Mouse (Mus musculus): ENCODE data around the gene Dyrk4. TPM values are rescaled to one million over a fixed set of nuclear protein-coding genes. Genes with fewer than 3 reads are reported as not detected.

The Dyrk4 gene
- not detected in 2 replicates for polyA plus RNA-seq (2014; fragmentation: Nextera tagmentation; extraction: Ambion mirVana)

DNA sequence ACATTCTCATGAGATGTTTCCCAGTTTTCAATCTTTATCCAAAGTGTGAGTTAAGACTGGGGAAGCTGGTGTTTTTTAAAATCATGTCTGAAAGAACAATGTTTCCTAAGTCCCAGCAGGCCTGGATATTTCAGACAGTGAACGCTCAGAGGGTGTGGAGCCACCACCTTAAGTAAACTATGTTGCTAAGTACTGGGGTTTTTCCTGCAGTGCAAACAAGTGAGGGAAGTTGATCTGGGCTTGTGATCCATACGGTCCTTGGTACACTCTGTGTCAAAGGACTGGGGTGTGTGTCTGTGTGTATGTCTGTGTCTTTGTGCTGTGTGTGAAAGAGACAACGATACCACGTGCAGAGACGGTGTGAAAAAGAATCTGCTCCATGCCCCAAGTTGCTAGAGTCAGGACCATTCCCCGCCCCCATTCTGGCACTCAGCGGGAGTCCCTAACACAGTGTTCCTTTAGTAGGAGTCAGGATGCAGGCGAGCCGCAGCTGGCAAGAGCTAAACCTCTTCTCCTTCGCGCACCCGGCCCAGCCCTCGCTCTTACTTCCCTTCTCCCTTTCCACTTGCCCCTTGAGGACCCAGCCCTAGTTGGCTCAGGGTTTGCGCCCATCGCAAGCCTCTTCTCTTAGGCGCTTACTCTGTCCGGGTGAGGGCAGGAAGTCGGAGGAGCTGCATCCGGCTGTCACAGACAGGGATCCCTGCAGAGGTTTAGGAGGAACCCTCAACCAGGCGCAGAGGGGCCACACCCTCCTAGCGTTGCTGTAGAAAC lies at the start of gene Dyrk4:
Gene Dyrk4 (minus strand): TSS at position 729 of the 771 bp plus-strand sequence.
- Histone ChIP-seq H3K4me1 (ENCODE audit: control insufficient read depth, insufficient read depth, low read length) (no peaks in the 10 kb centered on the region), H3K4me2 (replicated peaks; ENCODE audit: low read depth, low read length) (peak within 1 kb of the TSS; percentile 34), H3K27me3 (ENCODE audit: control insufficient read depth, insufficient read depth, low read length) (no peaks in the 10 kb centered on the region), H3K9me3 (ENCODE audit: control insufficient read depth, low read length) (no peaks in the 10 kb centered on the region), H3K4me3 (ENCODE audit: low read length) (peak within 1 kb of the TSS; percentile 20; the same call in 1 of the 2 replicates), H3K27ac (ENCODE audit: low read depth, low read length) (no peak within 1 kb of the TSS), H3K9ac (ENCODE audit: low read depth, low read length) (peak within 1 kb of the TSS; percentile 35; the same call in 1 of the 2 replicates), H3K36me3 (ENCODE audit: control insufficient read depth, insufficient read depth, low read length) (peaks cover 32% of the 10 kb centered on the region)
- WGBS = 10% methylated on average over 21 of the region's 21 CpGs
- no peak for ATAC-seq (ENCODE audit: low FRiP score, low TSS enrichment)

DNA sequence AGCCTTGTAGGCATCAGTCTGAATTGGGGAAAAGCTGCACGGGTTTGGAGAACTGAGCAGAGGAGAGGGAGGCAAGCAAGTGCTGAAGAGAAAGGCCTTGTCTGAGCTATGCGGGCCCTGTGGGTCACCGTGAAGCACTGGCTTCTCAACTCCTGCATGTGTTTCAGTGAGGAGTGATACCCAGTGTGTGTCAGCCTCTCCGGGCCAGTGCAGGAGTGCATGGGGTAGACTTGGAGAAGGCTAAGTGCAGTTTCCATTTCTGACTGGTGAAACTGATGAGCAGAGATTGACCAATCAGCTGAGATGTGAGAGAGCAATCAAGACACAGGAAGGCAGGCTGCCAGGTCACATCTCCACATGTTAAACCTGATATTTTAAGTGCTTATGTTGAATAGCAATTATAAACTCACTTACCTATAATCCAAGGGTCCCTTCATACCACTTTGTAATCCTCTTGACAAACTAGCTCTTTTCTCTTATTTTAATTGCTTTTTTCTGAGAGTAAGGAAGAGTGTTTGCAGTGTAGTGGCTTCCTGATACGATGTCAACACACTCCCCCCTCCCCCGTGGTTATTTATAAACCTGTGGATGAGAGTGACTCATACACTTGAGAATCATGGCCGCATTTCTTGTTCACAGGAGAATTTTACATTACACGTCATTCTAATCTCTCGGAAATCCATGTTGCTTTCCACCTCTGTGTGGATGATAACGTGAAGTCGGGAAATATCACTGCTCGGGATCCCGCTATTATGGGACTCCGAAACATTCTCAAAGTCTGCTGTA lies 44.8 kb upstream of the Dyrk4 start:
- WGBS = 87% methylated on average over 14 of the region's 14 CpGs
- Histone ChIP-seq H3K9ac (ENCODE audit: low read depth, low read length) (no peak overlapping the region), H3K27me3 (ENCODE audit: control insufficient read depth, insufficient read depth, low read length) (no peaks in the 10 kb centered on the region), H3K36me3 (ENCODE audit: control insufficient read depth, insufficient read depth, low read length) (peaks cover 11% of the 10 kb centered on the region; the same call in 1 of the 2 replicates), H3K4me3 (ENCODE audit: low read length) (no peak overlapping the region), H3K9me3 (ENCODE audit: control insufficient read depth, low read length) (no peaks in the 10 kb centered on the region), H3K27ac (ENCODE audit: low read depth, low read length) (no peak overlapping the region), H3K4me1 (ENCODE audit: control insufficient read depth, insufficient read depth, low read length) (no peaks in the 10 kb centered on the region), H3K4me2 (replicated peaks; ENCODE audit: low read depth, low read length) (no peak overlapping the region)
- no peak for ATAC-seq (ENCODE audit: low FRiP score, low TSS enrichment)

DNA sequence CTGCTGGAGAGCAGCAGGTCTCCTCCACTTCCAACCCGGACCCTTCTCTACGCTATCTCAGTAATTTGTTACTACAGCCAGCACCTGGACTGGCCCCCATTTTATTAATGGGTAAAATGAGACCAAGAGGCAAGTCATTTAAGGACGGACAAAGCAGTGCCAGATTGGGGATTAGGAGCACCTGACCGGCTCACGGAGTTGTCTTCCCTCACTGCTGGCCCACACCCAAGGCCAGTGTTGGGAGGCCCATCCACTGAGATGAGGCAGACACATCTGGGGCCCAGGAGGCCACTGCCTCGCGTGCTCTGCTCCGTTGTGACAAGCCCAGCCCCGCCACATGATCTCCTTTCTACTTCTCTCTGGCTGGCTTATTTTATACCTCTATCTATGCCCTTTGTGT lies 41.8 kb upstream of the Dyrk4 start:
- no peak for ATAC-seq (ENCODE audit: low FRiP score, low TSS enrichment)
- Histone ChIP-seq H3K27ac (ENCODE audit: low read depth, low read length) (no peak overlapping the region), H3K4me2 (replicated peaks; ENCODE audit: low read depth, low read length) (no peak overlapping the region), H3K4me1 (ENCODE audit: control insufficient read depth, insufficient read depth, low read length) (no peaks in the 10 kb centered on the region), H3K27me3 (ENCODE audit: control insufficient read depth, insufficient read depth, low read length) (no peaks in the 10 kb centered on the region), H3K4me3 (ENCODE audit: low read length) (no peak overlapping the region), H3K36me3 (ENCODE audit: control insufficient read depth, insufficient read depth, low read length) (peaks cover 11% of the 10 kb centered on the region; the same call in 1 of the 2 replicates), H3K9me3 (ENCODE audit: control insufficient read depth, low read length) (no peaks in the 10 kb centered on the region), H3K9ac (ENCODE audit: low read depth, low read length) (no peak overlapping the region)
- 85% methylated on average over 9 of the region's 9 CpGs for WGBS

DNA sequence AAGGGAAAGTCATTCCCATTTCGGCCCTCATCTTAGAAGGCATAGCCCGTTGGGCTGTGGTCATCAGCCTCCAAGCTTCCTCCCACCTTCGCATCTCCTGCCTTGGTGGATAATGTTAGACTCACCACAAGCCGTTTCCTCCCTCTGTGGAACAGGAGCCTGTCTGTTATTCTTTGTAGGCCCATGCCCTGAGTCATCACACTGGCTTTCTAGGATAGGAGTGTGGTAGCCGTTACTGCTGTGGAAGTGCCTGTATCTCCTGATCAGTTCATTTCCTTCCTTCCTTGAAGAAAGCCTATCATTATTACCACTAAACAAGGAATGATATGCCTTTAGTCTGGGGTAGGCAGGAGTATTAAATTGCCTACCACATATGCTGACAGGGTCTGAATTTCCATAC lies 41.1 kb upstream of the Dyrk4 start:
- H3K4me2 ChIP-seq (replicated peaks; ENCODE audit: low read depth, low read length) = no peak overlapping the region
- H3K4me1 ChIP-seq (ENCODE audit: control insufficient read depth, insufficient read depth, low read length) = no peaks in the 10 kb centered on the region
- no peak overlapping the region for H3K4me3 ChIP-seq (ENCODE audit: low read length)
- WGBS = 79% methylated on average over 5 of the region's 5 CpGs
- H3K27me3 ChIP-seq (ENCODE audit: control insufficient read depth, insufficient read depth, low read length) = no peaks in the 10 kb centered on the region
- no peak for ATAC-seq (ENCODE audit: low FRiP score, low TSS enrichment)
- no peak overlapping the region for H3K27ac ChIP-seq (ENCODE audit: low read depth, low read length)
- no peak overlapping the region for H3K9ac ChIP-seq (ENCODE audit: low read depth, low read length)
- H3K9me3 ChIP-seq (ENCODE audit: control insufficient read depth, low read length) = no peaks in the 10 kb centered on the region
- H3K36me3 ChIP-seq (ENCODE audit: control insufficient read depth, insufficient read depth, low read length) = peaks cover 11% of the 10 kb centered on the region; the same call in 1 of the 2 replicates

DNA sequence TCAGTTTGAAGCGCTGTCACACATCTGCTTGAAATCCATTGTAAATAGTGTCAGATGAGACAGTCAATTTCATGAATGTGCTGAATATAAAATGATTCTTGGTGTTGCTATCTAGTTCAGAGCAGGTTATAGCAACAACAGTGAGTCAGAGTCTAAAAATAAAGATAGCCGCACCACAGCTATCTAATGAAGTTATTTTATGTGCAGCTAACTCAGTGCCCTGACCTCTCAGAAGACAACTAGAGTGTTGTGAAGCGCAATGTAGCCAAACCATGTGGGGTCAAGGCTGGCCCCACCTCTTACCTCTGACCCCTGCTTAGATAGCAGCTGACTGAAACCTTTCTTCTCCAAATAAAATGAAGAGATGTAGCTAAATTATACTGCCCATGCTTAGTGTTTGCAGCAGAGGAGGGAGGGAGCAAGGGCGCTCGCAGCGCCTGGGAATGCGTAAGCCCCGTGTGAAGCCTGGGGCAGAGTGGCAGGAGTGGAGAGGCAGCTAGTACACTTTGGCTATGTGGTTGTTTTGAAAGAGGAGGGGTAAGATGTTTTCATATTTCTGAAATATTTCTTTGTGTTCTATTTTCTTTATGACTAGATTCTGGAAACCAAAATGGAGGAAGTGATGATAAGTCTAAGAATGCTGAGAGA lies 39.9 kb upstream of the Dyrk4 start:
- Histone ChIP-seq H3K36me3 (ENCODE audit: control insufficient read depth, insufficient read depth, low read length) (peaks cover 20% of the 10 kb centered on the region), H3K9me3 (ENCODE audit: control insufficient read depth, low read length) (no peaks in the 10 kb centered on the region), H3K4me1 (ENCODE audit: control insufficient read depth, insufficient read depth, low read length) (no peaks in the 10 kb centered on the region), H3K27me3 (ENCODE audit: control insufficient read depth, insufficient read depth, low read length) (no peaks in the 10 kb centered on the region), H3K4me3 (ENCODE audit: low read length) (no peak overlapping the region), H3K4me2 (replicated peaks; ENCODE audit: low read depth, low read length) (no peak overlapping the region), H3K9ac (ENCODE audit: low read depth, low read length) (no peak overlapping the region), H3K27ac (ENCODE audit: low read depth, low read length) (no peak overlapping the region)
- WGBS = 89% methylated on average over 8 of the region's 8 CpGs
- no peak for ATAC-seq (ENCODE audit: low FRiP score, low TSS enrichment)

DNA sequence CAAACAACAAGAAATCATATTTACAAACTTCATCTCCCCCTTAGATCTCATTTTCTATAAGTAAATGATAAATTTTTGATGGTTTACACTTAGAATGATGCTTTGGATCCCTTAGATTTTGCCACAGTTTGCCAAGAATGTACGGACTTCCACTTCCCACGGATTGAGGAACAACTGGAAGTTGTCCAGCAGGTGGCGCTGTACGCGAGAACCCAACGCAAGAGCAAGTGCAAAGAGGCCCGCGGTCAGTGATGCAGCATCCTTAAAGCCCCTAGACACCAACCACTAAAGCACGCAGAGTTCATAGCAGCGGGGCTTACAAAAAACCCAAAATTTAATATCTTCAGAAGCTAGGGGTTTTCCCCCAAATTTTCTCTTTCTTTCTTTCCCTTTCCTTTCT lies 34.1 kb upstream of the Dyrk4 start:
- ATAC-seq (ENCODE audit: low FRiP score, low TSS enrichment) = no peak
- no peak overlapping the region for H3K27ac ChIP-seq (ENCODE audit: low read depth, low read length)
- WGBS = 15% methylated on average over 10 of the region's 10 CpGs
- H3K36me3 ChIP-seq (ENCODE audit: control insufficient read depth, insufficient read depth, low read length) = peaks cover 15% of the 10 kb centered on the region
- no peaks in the 10 kb centered on the region for H3K9me3 ChIP-seq (ENCODE audit: control insufficient read depth, low read length)
- no peak overlapping the region for H3K4me3 ChIP-seq (ENCODE audit: low read length)
- no peaks in the 10 kb centered on the region for H3K4me1 ChIP-seq (ENCODE audit: control insufficient read depth, insufficient read depth, low read length)
- no peak overlapping the region for H3K9ac ChIP-seq (ENCODE audit: low read depth, low read length)
- H3K4me2 ChIP-seq (replicated peaks; ENCODE audit: low read depth, low read length) = no peak overlapping the region
- H3K27me3 ChIP-seq (ENCODE audit: control insufficient read depth, insufficient read depth, low read length) = no peaks in the 10 kb centered on the region

DNA sequence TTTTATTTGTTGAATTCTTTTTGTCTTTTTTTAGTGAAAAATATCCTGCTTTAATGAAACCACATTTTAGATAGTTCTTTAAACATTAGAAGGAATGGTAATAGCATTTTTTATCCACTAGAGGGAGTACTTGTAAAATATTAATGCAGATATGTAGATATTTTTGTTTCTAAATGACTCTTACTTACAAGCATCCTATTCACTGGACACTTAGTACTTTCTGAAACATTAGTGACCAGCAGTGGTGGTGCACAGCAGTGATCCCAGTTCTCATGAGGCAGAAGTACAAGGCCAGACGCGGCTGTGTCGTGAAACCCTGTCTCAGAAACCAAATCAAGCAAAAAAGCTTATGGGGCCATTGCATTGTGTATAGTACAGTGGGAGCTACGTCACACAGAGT lies 26.7 kb upstream of the Dyrk4 start:
- peaks cover 15% of the 10 kb centered on the region; the same call in 1 of the 2 replicates for H3K36me3 ChIP-seq (ENCODE audit: control insufficient read depth, insufficient read depth, low read length)
- 89% methylated on average over 4 of the region's 4 CpGs for WGBS

DNA sequence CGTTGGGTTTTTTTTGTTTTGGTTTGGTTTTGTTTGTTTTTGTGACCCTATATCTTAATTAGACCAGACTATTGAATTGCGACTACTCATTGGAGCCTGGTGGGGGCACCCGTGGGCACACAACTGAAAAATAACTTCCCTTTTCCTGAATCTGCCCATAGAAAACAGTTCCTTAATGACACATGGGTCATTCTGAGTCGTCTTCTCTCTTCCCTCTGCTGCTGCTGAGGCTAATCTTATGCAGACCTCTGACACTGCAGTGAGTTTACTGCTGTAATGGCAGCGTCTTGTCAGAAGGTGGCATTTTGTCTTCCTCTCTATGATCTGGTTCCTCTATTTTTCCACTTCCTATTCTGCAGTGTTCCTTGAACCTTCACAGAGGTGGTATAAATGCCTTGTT lies 18.8 kb upstream of the Dyrk4 start:
- WGBS = 4% methylated on average over 5 of the region's 5 CpGs
- no peak for ATAC-seq (ENCODE audit: low FRiP score, low TSS enrichment)
- H3K4me3 ChIP-seq (ENCODE audit: low read length) = peak overlapping the region; percentile 73
- H3K27ac ChIP-seq (ENCODE audit: low read depth, low read length) = no peak overlapping the region
- H3K9ac ChIP-seq (ENCODE audit: low read depth, low read length) = peak overlapping the region; percentile 76; the same call in 1 of the 2 replicates
- peaks cover 7% of the 10 kb centered on the region; the same call in 1 of the 2 replicates for H3K36me3 ChIP-seq (ENCODE audit: control insufficient read depth, insufficient read depth, low read length)
- H3K4me1 ChIP-seq (ENCODE audit: control insufficient read depth, insufficient read depth, low read length) = peaks cover 11% of the 10 kb centered on the region; the same call in 1 of the 2 replicates
- H3K27me3 ChIP-seq (ENCODE audit: control insufficient read depth, insufficient read depth, low read length) = no peaks in the 10 kb centered on the region
- H3K9me3 ChIP-seq (ENCODE audit: control insufficient read depth, low read length) = no peaks in the 10 kb centered on the region
- H3K4me2 ChIP-seq (replicated peaks; ENCODE audit: low read depth, low read length) = peak overlapping the region; percentile 58

More for the DNA sequence above, 26.7 kb upstream of the Dyrk4 start:
- H3K4me1 ChIP-seq (ENCODE audit: control insufficient read depth, insufficient read depth, low read length) = no peaks in the 10 kb centered on the region
- H3K27ac ChIP-seq (ENCODE audit: low read depth, low read length) = no peak overlapping the region
- no peak for ATAC-seq (ENCODE audit: low FRiP score, low TSS enrichment)
- no peaks in the 10 kb centered on the region for H3K27me3 ChIP-seq (ENCODE audit: control insufficient read depth, insufficient read depth, low read length)
- no peaks in the 10 kb centered on the region for H3K9me3 ChIP-seq (ENCODE audit: control insufficient read depth, low read length)
- H3K4me2 ChIP-seq (replicated peaks; ENCODE audit: low read depth, low read length) = no peak overlapping the region
- no peak overlapping the region for H3K4me3 ChIP-seq (ENCODE audit: low read length)
- H3K9ac ChIP-seq (ENCODE audit: low read depth, low read length) = no peak overlapping the region

All from kidney, embryonic 14.5 days (tissue).